Mouse (Mus musculus): ENCODE results near the gene Inf2.

DNA sequence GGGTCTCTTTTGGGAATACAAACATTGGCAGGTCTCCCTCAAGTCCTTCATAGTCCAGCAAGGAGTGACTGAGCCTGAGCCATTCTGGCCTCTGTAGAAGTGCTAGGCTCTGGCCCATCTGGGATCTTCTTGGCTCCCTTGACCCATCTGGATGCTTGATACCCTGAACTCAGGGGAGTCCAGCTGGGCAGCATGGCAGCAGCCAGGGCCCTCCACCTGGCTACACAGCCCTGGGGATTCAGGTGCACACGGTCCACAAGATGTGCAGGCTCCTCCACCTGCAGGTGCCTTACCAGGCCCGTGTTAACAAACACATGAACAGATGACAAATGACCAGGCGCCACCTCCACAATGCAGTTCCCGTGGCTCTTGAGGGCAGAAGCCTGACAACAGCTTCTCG lies 76.1 kb downstream of the Inf2 start:
- TF ChIP-seq EP300 (IDR thresholded peaks at IDR 0.05; ENCODE audit: low read depth) = no peak
- no peak for TF ChIP-seq CTCF (IDR thresholded peaks at IDR 0.05; ENCODE audit: low read depth)
